Mouse (Mus musculus) MEL (cell line): ENCODE data around the gene Pola1. TPM values are rescaled to one million over a fixed set of nuclear protein-coding genes. Genes with fewer than 3 reads are reported as not detected.

ENCODE experiments used
- DNase-seq: peaks from one replicate; pipeline ENCODE4 v3.0.0; 2011; ENCODE audit warnings: low read depth, low spot score
- H3K27ac ChIP-seq: 2 replicates; pipeline ENCODE4 v1.5.1; 2012; ENCODE audit warnings: low read depth, mild to moderate bottlenecking, control low read depth, low read length, moderate library complexity; ENCODE audit not compliant: control insufficient read depth
- H3K27me3 ChIP-seq, 2 experiments: fragments of 150-350 bp in 1 of 2; sonication (generic) in 1 of 2; 2 replicates each; pipeline ENCODE4 v1.6.1; 2012; ENCODE audit warnings: low read length in 2 of 2, mild to moderate bottlenecking in 2 of 2, improper control_type of control experiment in 1 of 2, moderate library complexity in 1 of 2; ENCODE audit not compliant: insufficient read depth in 2 of 2, control insufficient read depth in 1 of 2
- H3K36me3 ChIP-seq, 2 experiments: 2 replicates each; pipeline ENCODE4 v1.6.1; 2012 to 2014; ENCODE audit warnings: low read length in 2 of 2, improper control_type of control experiment in 1 of 2, inconsistent platforms in 1 of 2, mild to moderate bottlenecking in 1 of 2; ENCODE audit not compliant: insufficient read depth in 2 of 2, control insufficient read depth in 1 of 2
- H3K4me1 ChIP-seq, 2 experiments: fragments of 150-350 bp in 1 of 2; sonication (generic) in 1 of 2; 2 replicates each; pipeline ENCODE4 v1.6.1; 2012; ENCODE audit warnings: low read length in 2 of 2, improper control_type of control experiment in 1 of 2, mild to moderate bottlenecking in 1 of 2; ENCODE audit not compliant: insufficient read depth in 2 of 2, control insufficient read depth in 1 of 2
- H3K4me3 ChIP-seq, 2 experiments: fragments of 150-350 bp in 1 of 2; sonication (generic) in 1 of 2; 2 replicates each; pipeline ENCODE4 v1.5.1; 2012; ENCODE audit warnings: low read depth in 2 of 2, low read length in 2 of 2, mild to moderate bottlenecking in 2 of 2, moderate library complexity in 2 of 2, control low read depth in 1 of 2, improper control_type of control experiment in 1 of 2; ENCODE audit not compliant: control insufficient read depth in 1 of 2, insufficient read depth in 1 of 2
- H3K79me2 ChIP-seq: 2 replicates; pipeline ENCODE4 v1.6.1; 2012; ENCODE audit warnings: mild to moderate bottlenecking, low read length, moderate library complexity; ENCODE audit not compliant: control insufficient read depth, poor library complexity, insufficient read depth
- H3K9ac ChIP-seq: 2 replicates; pipeline ENCODE4 v1.6.1; 2012; ENCODE audit warnings: low read depth, mild to moderate bottlenecking, control low read depth, low read length, moderate library complexity; ENCODE audit not compliant: control insufficient read depth, poor library complexity, severe bottlenecking
- H3K9me3 ChIP-seq: fragments of 150-350 bp; sonication (generic); replicated peaks from 2 replicates; pipeline ENCODE4 v1.6.1; 2012; ENCODE audit warnings: mild to moderate bottlenecking, low read length, improper control_type of control experiment, moderate library complexity; ENCODE audit not compliant: insufficient read depth
- CHD1 ChIP-seq: IDR thresholded peaks from 2 replicates; pipeline ENCODE4 v1.6.1; 2012; ENCODE audit warnings: low read depth, mild to moderate bottlenecking, inconsistent platforms, low read length, improper control_type of control experiment
- CHD2 ChIP-seq: IDR thresholded peaks from 2 replicates; pipeline ENCODE4 v1.6.1; 2011; ENCODE audit warnings: low read length, improper control_type of control experiment
- CTCF ChIP-seq, 3 experiments: IDR thresholded peaks in 2 of 3; conservative IDR thresholded peaks in 1 of 3; 2 replicates each; pipeline ENCODE4 v1.5.1; 2011 to 2012; ENCODE audit warnings: low read length in 3 of 3, low read depth in 2 of 3, mild to moderate bottlenecking in 2 of 3, improper control_type of control experiment in 1 of 3, inconsistent platforms in 1 of 3, mixed read lengths in 1 of 3, moderate library complexity in 1 of 3; ENCODE audit not compliant: control insufficient read depth in 1 of 3, insufficient read depth in 1 of 3, poor library complexity in 1 of 3, severe bottlenecking in 1 of 3
- E2F4 ChIP-seq: IDR thresholded peaks from 2 replicates; pipeline ENCODE4 v1.6.1; 2011; ENCODE audit warnings: low read depth, low read length, improper control_type of control experiment, borderline replicate concordance
- EP300 ChIP-seq, 2 experiments: IDR thresholded peaks; 2 replicates each; pipeline ENCODE4 v1.6.1; 2011; ENCODE audit warnings: improper control_type of control experiment in 2 of 2, low read length in 2 of 2, low read depth in 1 of 2, mild to moderate bottlenecking in 1 of 2
- GABPA ChIP-seq: IDR thresholded peaks from 2 replicates; pipeline ENCODE4 v1.6.1; 2012; ENCODE audit warnings: low read depth, mild to moderate bottlenecking, inconsistent platforms, low read length, improper control_type of control experiment, moderate library complexity
- HCFC1 ChIP-seq: IDR thresholded peaks from 2 replicates; pipeline ENCODE4 v1.6.1; 2012; ENCODE audit warnings: low read depth, mild to moderate bottlenecking, inconsistent platforms, low read length, improper control_type of control experiment, moderate library complexity
- JUND ChIP-seq: IDR thresholded peaks from 2 replicates; pipeline ENCODE4 v1.6.1; 2011; ENCODE audit warnings: low read depth, mild to moderate bottlenecking, improper control_type of control experiment, low read length
- MEF2A ChIP-seq: IDR thresholded peaks from 2 replicates; pipeline ENCODE4 v1.6.1; 2014; ENCODE audit warnings: low read depth, mild to moderate bottlenecking, inconsistent platforms, low read length, improper control_type of control experiment; ENCODE audit not compliant: poor library complexity, insufficient replicate concordance, severe bottlenecking; ENCODE audit errors: extremely low read depth
- MYC ChIP-seq: IDR thresholded peaks from 2 replicates; pipeline ENCODE4 v1.6.1; 2011; ENCODE audit warnings: low read depth, mild to moderate bottlenecking, low read length, improper control_type of control experiment, moderate library complexity
- NRF1 ChIP-seq: IDR thresholded peaks from 2 replicates; pipeline ENCODE4 v1.6.1; 2014; ENCODE audit warnings: low read depth, mild to moderate bottlenecking, inconsistent platforms, low read length, improper control_type of control experiment, moderate library complexity; ENCODE audit not compliant: poor library complexity, insufficient read depth, severe bottlenecking
- RAD21 ChIP-seq: IDR thresholded peaks from 2 replicates; pipeline ENCODE4 v1.6.1; 2011; ENCODE audit warnings: mild to moderate bottlenecking, low read depth, low read length, improper control_type of control experiment
- SMC3 ChIP-seq: IDR thresholded peaks from 2 replicates; pipeline ENCODE4 v1.6.1; 2011; ENCODE audit warnings: low read depth, low read length, improper control_type of control experiment
- TBP ChIP-seq: IDR thresholded peaks from 2 replicates; pipeline ENCODE4 v1.8.0; 2011; ENCODE audit warnings: low read depth, low read length, improper control_type of control experiment
- UBTF ChIP-seq: IDR thresholded peaks from 2 replicates; pipeline ENCODE4 v1.6.1; 2012; ENCODE audit warnings: low read depth, mild to moderate bottlenecking, inconsistent platforms, low read length, improper control_type of control experiment, moderate library complexity, borderline replicate concordance; ENCODE audit not compliant: insufficient read depth
- USF2 ChIP-seq, 2 experiments: IDR thresholded peaks; 2 replicates each; pipeline ENCODE4 v1.6.1; 2011 to 2012; ENCODE audit warnings: improper control_type of control experiment in 2 of 2, low read length in 2 of 2, borderline replicate concordance in 1 of 2, inconsistent platforms in 1 of 2, low read depth in 1 of 2, mild to moderate bottlenecking in 1 of 2; ENCODE audit not compliant: insufficient read depth in 1 of 2
- ZC3H11A ChIP-seq: IDR thresholded peaks from 2 replicates; pipeline ENCODE4 v1.6.1; 2012; ENCODE audit warnings: low read depth, mild to moderate bottlenecking, inconsistent platforms, low read length, improper control_type of control experiment
- ZNF384 ChIP-seq: IDR thresholded peaks from 2 replicates; pipeline ENCODE4 v1.6.1; 2012; ENCODE audit warnings: low read depth, mild to moderate bottlenecking, inconsistent platforms, low read length, improper control_type of control experiment
- polyA plus RNA-seq, 2 experiments: library from polyadenylated mRNA; stranded (reverse) in 1 of 2; unstranded in 1 of 2; fragments of >175 nt in 1 of 2; fragments of >200 nt in 1 of 2; gene quantifications; 2 replicates each; pipeline versions ENCODE4 v1.2.1 to v1.2.4; 2012; ENCODE audit warnings: low replicate concordance in 2 of 2, low read depth in 1 of 2; ENCODE audit not compliant: insufficient read length in 2 of 2, insufficient read depth in 1 of 2, missing spikeins in 1 of 2
- total RNA-seq: library from RNA; depleted of rRNA; stranded (reverse); fragments of 300-350 nt; gene quantifications from 2 replicates; pipeline ENCODE4 v1.2.3, GENCODE M21; 2012

Pola1 gene
- total and polyA plus RNA-seq, 3 experiments, result 26.8 to 38.7 (median 36.1) TPM

- Histone ChIP-seq H3K36me3 (no peaks in the 10 kb centered on the region), H3K9ac (no peak overlapping the region), H3K9me3 (no peaks in the 10 kb centered on the region), H3K4me3 (no peak overlapping the region), H3K27ac (no peak overlapping the region), H3K79me2 (no peaks in the 10 kb centered on the region), H3K27me3 (no peaks in the 10 kb centered on the region), H3K4me1 (no peaks in the 10 kb centered on the region)
- TF ChIP-seq ZNF384 (no peak), NRF1 (no peak), CHD1 (no peak)
- no peak for DNase-seq
Measured at GRCm38 (mm10) chrX:93288339-93288738, 343.6 kb downstream of the Pola1 start.

GRCm38 (mm10) chrX:93286291-93286893 lies 345.6 kb downstream of the Pola1 start, which contains the start of gene Arx:
TSS of gene Arx (plus strand) at chrX:93286445.
- H3K4me1 ChIP-seq, result no peaks in the 10 kb centered on the region
- H3K79me2 ChIP-seq, result no peaks in the 10 kb centered on the region
- no peak for DNase-seq
- H3K27ac ChIP-seq, result no peak within 1 kb of the TSS
- no peaks in the 10 kb centered on the region for H3K36me3 ChIP-seq
- TF ChIP-seq UBTF (no peak), CHD2 (no peak), NRF1 (no peak), GABPA (no peak), E2F4 (no peak), ZNF384 (no peak), USF2 (IDR thresholded peaks at IDR 0.05; ENCODE audit: borderline replicate concordance in 1 of 2, insufficient read depth in 1 of 2, low read depth in 1 of 2, low read length in 2 of 2) (no peak), HCFC1 (no peak), TBP (no peak), JUND (no peak), SMC3 (no peak), RAD21 (no peak), EP300 (IDR thresholded peaks at IDR 0.05; ENCODE audit: low read depth in 1 of 2, low read length in 2 of 2) (no peak), ZC3H11A (no peak), CTCF (IDR thresholded peaks at IDR 0.05 in 2 of 3, conservative IDR thresholded peaks at IDR 0.05 in 1 of 3; ENCODE audit: control insufficient read depth in 1 of 3, insufficient read depth in 1 of 3, low read depth in 2 of 3, low read length in 3 of 3, poor library complexity in 1 of 3, severe bottlenecking in 1 of 3) (no peak), MYC (no peak), CHD1 (no peak), MEF2A (no peak)
- TF ChIP-seq, all 39 proteins: peak for 0
- H3K4me3 ChIP-seq, result no peak within 1 kb of the TSS
- H3K9ac ChIP-seq, result no peak within 1 kb of the TSS
- H3K9me3 ChIP-seq, result no peaks in the 10 kb centered on the region
- no peaks in the 10 kb centered on the region for H3K27me3 ChIP-seq
